Mouse (Mus musculus): ENCODE data around the gene Tmem131l.

- TF ChIP-seq CTCF (IDR thresholded peaks at IDR 0.05; ENCODE audit: borderline replicate concordance, insufficient read depth, low read length), result no peak
- TF ChIP-seq POLR2A (IDR thresholded peaks at IDR 0.05; ENCODE audit: low read depth, low read length), result no peak
These were observed 25.9 kb upstream of the Tmem131l start for GRCm38 (mm10) chr3:84065825-84066224.

Measured in embryonic fibroblast, embryonic 13.5 days (primary cell).